Mouse (Mus musculus): ENCODE measurements around the gene Mbnl3. TPM values are rescaled to one million over a fixed set of nuclear protein-coding genes. Genes with fewer than 3 reads are reported as not detected.
A peak's percentile ranks its signal among the peaks of the same experiment; 100 is the strongest.

Gene Mbnl3
- polyA plus RNA-seq, 2 experiments = 2.4 to 6.7 TPM

- Histone ChIP-seq H3K4me2 (ENCODE audit: low read depth) (no peak overlapping the region), H3K4me3 (ENCODE audit: insufficient read depth in 1 of 2, low read depth in 2 of 2, low read length in 2 of 2) (no peak overlapping the region), H3K9ac (replicated peaks) (no peak overlapping the region), H3K27me3 (ENCODE audit: control insufficient read depth, insufficient read depth, low read length) (no peaks in the 10 kb centered on the region), H3K9me3 (ENCODE audit: control insufficient read depth, low read length) (no peaks in the 10 kb centered on the region), H3K27ac (no peak overlapping the region), H3K36me3 (replicated peaks; ENCODE audit: control insufficient read depth, insufficient read depth, low read depth) (no peaks in the 10 kb centered on the region), H3K4me1 (replicated peaks; ENCODE audit: control insufficient read depth in 2 of 2, insufficient read depth in 2 of 2, low read length in 1 of 2) (peaks cover 0 to 2% of the 10 kb centered on the region in 2 experiments; a peak in 2 of 4 replicates)
- TF ChIP-seq EP300 (IDR thresholded peaks at IDR 0.05; ENCODE audit: low read depth) (no peak), CTCF (IDR thresholded peaks at IDR 0.05; ENCODE audit: low read depth) (no peak)
- ATAC-seq (ENCODE audit: insufficient read depth) (no peak), DNase-seq (ENCODE audit: low read depth in 3 of 3, low spot score in 3 of 3) (no peak)
- WGBS (ENCODE audit: insufficient replicate concordance) = 19% methylated on average over 2 of the region's 2 CpGs
Measured at GRCm38 (mm10) chrX:51171914-51172313, 34.4 kb downstream of the Mbnl3 start.

- Histone ChIP-seq H3K4me3 (ENCODE audit: insufficient read depth in 1 of 2, low read depth in 2 of 2, low read length in 2 of 2) (no peak overlapping the region), H3K36me3 (replicated peaks; ENCODE audit: control insufficient read depth, insufficient read depth, low read depth) (no peaks in the 10 kb centered on the region), H3K9ac (replicated peaks) (no peak overlapping the region), H3K27me3 (ENCODE audit: control insufficient read depth, insufficient read depth, low read length) (no peaks in the 10 kb centered on the region), H3K4me1 (replicated peaks; ENCODE audit: control insufficient read depth in 2 of 2, insufficient read depth in 2 of 2, low read length in 1 of 2) (peaks cover 0 to 2% of the 10 kb centered on the region in 2 experiments; a peak in 2 of 4 replicates), H3K27ac (no peak overlapping the region), H3K9me3 (ENCODE audit: control insufficient read depth, low read length) (no peaks in the 10 kb centered on the region), H3K4me2 (ENCODE audit: low read depth) (no peak overlapping the region)
- TF ChIP-seq EP300 (IDR thresholded peaks at IDR 0.05; ENCODE audit: low read depth) (no peak), CTCF (IDR thresholded peaks at IDR 0.05; ENCODE audit: low read depth) (peak; percentile 55)
- ATAC-seq (ENCODE audit: insufficient read depth) (no peak), DNase-seq (ENCODE audit: low read depth in 3 of 3, low spot score in 3 of 3) (no peak)
- 56% methylated on average over 6 of the region's 6 CpGs for WGBS (ENCODE audit: insufficient replicate concordance)
Measured at GRCm38 (mm10) chrX:51171413-51171812, 34.9 kb downstream of the Mbnl3 start.

- no peaks in the 10 kb centered on the region for H3K27me3 ChIP-seq (ENCODE audit: control insufficient read depth, insufficient read depth, low read length)
- H3K4me1 ChIP-seq (replicated peaks; ENCODE audit: control insufficient read depth in 2 of 2, insufficient read depth in 2 of 2, low read length in 1 of 2) = peaks cover 0 to 2% of the 10 kb centered on the region in 2 experiments; a peak in 2 of 4 replicates
- H3K27ac ChIP-seq = no peak overlapping the region
- TF ChIP-seq EP300 (IDR thresholded peaks at IDR 0.05; ENCODE audit: low read depth) = peak; percentile 42; the same call in 1 of the 2 replicates
- no peak for TF ChIP-seq CTCF (IDR thresholded peaks at IDR 0.05; ENCODE audit: low read depth)
- H3K9ac ChIP-seq (replicated peaks) = no peak overlapping the region
- H3K4me3 ChIP-seq (ENCODE audit: insufficient read depth in 1 of 2, low read depth in 2 of 2, low read length in 2 of 2) = no peak overlapping the region
- no peaks in the 10 kb centered on the region for H3K36me3 ChIP-seq (replicated peaks; ENCODE audit: control insufficient read depth, insufficient read depth, low read depth)
- ATAC-seq (ENCODE audit: insufficient read depth) = peak; percentile 70; the same call in 1 of the 2 replicates
- DNase-seq (ENCODE audit: low read depth in 3 of 3, low spot score in 3 of 3) = peak; percentile 7 to 11 (median 10)
- no peaks in the 10 kb centered on the region for H3K9me3 ChIP-seq (ENCODE audit: control insufficient read depth, low read length)
- peak overlapping the region; percentile 8; the same call in 1 of the 2 replicates for H3K4me2 ChIP-seq (ENCODE audit: low read depth)
- 67% methylated on average over 1 of the region's 1 CpGs for WGBS (ENCODE audit: insufficient replicate concordance)
Measured at GRCm38 (mm10) chrX:51170404-51170803, 35.9 kb downstream of the Mbnl3 start.

GRCm38 (mm10) chrX:51169476-51170045 lies 36.8 kb downstream of the Mbnl3 start:
- TF ChIP-seq CTCF (IDR thresholded peaks at IDR 0.05; ENCODE audit: low read depth) = no peak
- TF ChIP-seq EP300 (IDR thresholded peaks at IDR 0.05; ENCODE audit: low read depth) = no peak
- ATAC-seq (ENCODE audit: insufficient read depth) (no peak), DNase-seq (ENCODE audit: low read depth in 3 of 3, low spot score in 3 of 3) (no peak)
- Histone ChIP-seq H3K9ac (replicated peaks) (no peak overlapping the region), H3K4me3 (ENCODE audit: insufficient read depth in 1 of 2, low read depth in 2 of 2, low read length in 2 of 2) (no peak overlapping the region), H3K4me1 (replicated peaks; ENCODE audit: control insufficient read depth in 2 of 2, insufficient read depth in 2 of 2, low read length in 1 of 2) (peaks cover 0 to 2% of the 10 kb centered on the region in 2 experiments; a peak in 2 of 4 replicates), H3K4me2 (ENCODE audit: low read depth) (no peak overlapping the region), H3K9me3 (ENCODE audit: control insufficient read depth, low read length) (no peaks in the 10 kb centered on the region), H3K27me3 (ENCODE audit: control insufficient read depth, insufficient read depth, low read length) (no peaks in the 10 kb centered on the region), H3K36me3 (replicated peaks; ENCODE audit: control insufficient read depth, insufficient read depth, low read depth) (no peaks in the 10 kb centered on the region), H3K27ac (no peak overlapping the region)
- 72% methylated on average over 5 of the region's 5 CpGs for WGBS (ENCODE audit: insufficient replicate concordance)

- no peaks in the 10 kb centered on the region for H3K36me3 ChIP-seq (replicated peaks; ENCODE audit: control insufficient read depth, insufficient read depth, low read depth)
- H3K4me2 ChIP-seq (ENCODE audit: low read depth) = no peak overlapping the region
- H3K9ac ChIP-seq (replicated peaks) = no peak overlapping the region
- peak in 1 of 3 experiments; percentile 4 for DNase-seq (ENCODE audit: low read depth in 3 of 3, low spot score in 3 of 3)
- H3K27me3 ChIP-seq (ENCODE audit: control insufficient read depth, insufficient read depth, low read length) = no peaks in the 10 kb centered on the region
- no peak for ATAC-seq (ENCODE audit: insufficient read depth)
- H3K4me1 ChIP-seq (replicated peaks; ENCODE audit: control insufficient read depth in 2 of 2, insufficient read depth in 2 of 2, low read length in 1 of 2) = peaks cover 0 to 2% of the 10 kb centered on the region in 2 experiments; a peak in 2 of 4 replicates
- H3K4me3 ChIP-seq (ENCODE audit: insufficient read depth in 1 of 2, low read depth in 2 of 2, low read length in 2 of 2) = no peak overlapping the region
- TF ChIP-seq CTCF (IDR thresholded peaks at IDR 0.05; ENCODE audit: low read depth) (no peak), EP300 (IDR thresholded peaks at IDR 0.05; ENCODE audit: low read depth) (0 out of 2 replicates have a peak, but pooled peaks have one; percentile 17)
- no peaks in the 10 kb centered on the region for H3K9me3 ChIP-seq (ENCODE audit: control insufficient read depth, low read length)
- H3K27ac ChIP-seq = no peak overlapping the region
- WGBS (ENCODE audit: insufficient replicate concordance) = 56% methylated on average over 3 of the region's 3 CpGs
Measured at GRCm38 (mm10) chrX:51167976-51168375, 38.4 kb downstream of the Mbnl3 start.

Measured in liver, embryonic 14.5 days (tissue).